Mouse (Mus musculus): ENCODE measurements at regions not wholly inside any gene's neighbourhood (a gene's known extent, or its start where the extent isn't known, plus 50 kb on each side); places are given as distances from the start of the nearest gene placed in this dataset.

DNA sequence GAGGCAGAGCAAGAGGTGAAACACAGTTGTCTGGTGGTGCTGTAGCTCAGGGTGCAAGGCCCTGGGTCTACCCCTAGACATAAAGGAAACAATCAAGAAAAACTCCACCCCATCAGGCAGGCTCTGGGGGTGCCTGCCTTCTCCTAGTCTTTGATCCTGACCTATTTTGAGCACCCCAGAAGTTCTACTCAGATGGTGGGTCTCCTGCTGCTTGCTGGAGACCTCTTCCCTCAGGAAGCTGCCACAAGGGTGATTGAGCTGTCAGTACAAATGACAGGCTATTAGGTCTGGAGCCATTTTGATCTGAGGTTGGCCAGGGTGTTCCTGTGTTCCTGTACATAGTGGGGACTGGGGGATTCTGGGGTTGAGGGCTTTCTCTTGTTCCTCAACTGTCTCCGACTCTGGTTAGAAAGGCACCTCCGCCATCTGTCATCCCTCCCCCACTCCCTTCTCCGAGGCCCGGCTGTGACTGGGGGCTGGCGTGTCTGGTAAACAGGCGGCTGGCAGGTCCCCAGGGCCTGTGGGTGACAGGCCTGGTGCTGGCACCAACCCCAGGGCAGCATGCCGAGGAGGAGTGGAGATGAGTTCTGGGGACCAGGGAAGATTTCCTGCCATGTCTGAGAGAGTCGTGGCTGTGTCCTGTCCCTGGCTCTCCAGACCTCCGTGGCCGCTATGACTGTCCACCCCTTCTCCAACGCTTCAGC is 97.2 kb downstream of the Cstad start:
- in situ Hi-C loops (cut with MboI; ENCODE audit: low pct_ligation_motif_present, low pct_unique_long_range_greater_than_20kb, low sequenced_read_pairs) (no loop called here), dilution Hi-C loops (cut with MboI; ENCODE audit: extremely low pct_ligation_motif_present, extremely low pct_unique_long_range_greater_than_20kb, low sequenced_read_pairs) (no loop called here)
- H3K9ac ChIP-seq (ENCODE audit: insufficient read depth, low read depth): no peak overlapping the region
- TF ChIP-seq POLR2A (IDR thresholded peaks at IDR 0.05; ENCODE audit: low read depth, low read length) (no peak), SMC3 (IDR thresholded peaks at IDR 0.05; ENCODE audit: low read depth, low read length) (no peak), USF1 (IDR thresholded peaks at IDR 0.05; ENCODE audit: low read depth, low read length) (no peak), E2F4 (IDR thresholded peaks at IDR 0.05; ENCODE audit: insufficient replicate concordance, low read depth, low read length) (no peak), CHD2 (IDR thresholded peaks at IDR 0.05; ENCODE audit: low read length) (no peak), IRF4 (IDR thresholded peaks at IDR 0.05; ENCODE audit: low read depth, low read length) (no peak), HCFC1 (IDR thresholded peaks at IDR 0.05; ENCODE audit: low read depth, low read length) (no peak), KAT2A (IDR thresholded peaks at IDR 0.05; ENCODE audit: insufficient replicate concordance, low read length) (no peak)
- DNase-seq (ENCODE audit: extremely low read depth): no peak
- no peaks in the 10 kb centered on the region for H3K79me2 ChIP-seq (replicated peaks; ENCODE audit: control insufficient read depth, extremely low read depth, insufficient read depth, poor library complexity, severe bottlenecking)
- H3K9me3 ChIP-seq (replicated peaks; ENCODE audit: low read length): no peaks in the 10 kb centered on the region
- no peak overlapping the region for H3K27ac ChIP-seq (ENCODE audit: insufficient read depth, low read depth)
- no peaks in the 10 kb centered on the region for H3K36me3 ChIP-seq (replicated peaks in 1 of 2; ENCODE audit: control insufficient read depth in 1 of 2, insufficient read depth in 1 of 2, low read length in 1 of 2)
- H3K27me3 ChIP-seq (replicated peaks): peaks cover 35% of the 10 kb centered on the region
- peaks cover 12 to 51% of the 10 kb centered on the region in 2 experiments for H3K4me1 ChIP-seq (ENCODE audit: control insufficient read depth in 1 of 2, insufficient read depth in 2 of 2)
- no peak overlapping the region for H3K4me2 ChIP-seq (ENCODE audit: insufficient read depth, low read depth, poor library complexity, severe bottlenecking)
- no peak overlapping the region for H3K4me3 ChIP-seq (replicated peaks in 1 of 3; ENCODE audit: low read depth in 2 of 3, low read length in 2 of 3, poor library complexity in 1 of 3)

DNA sequence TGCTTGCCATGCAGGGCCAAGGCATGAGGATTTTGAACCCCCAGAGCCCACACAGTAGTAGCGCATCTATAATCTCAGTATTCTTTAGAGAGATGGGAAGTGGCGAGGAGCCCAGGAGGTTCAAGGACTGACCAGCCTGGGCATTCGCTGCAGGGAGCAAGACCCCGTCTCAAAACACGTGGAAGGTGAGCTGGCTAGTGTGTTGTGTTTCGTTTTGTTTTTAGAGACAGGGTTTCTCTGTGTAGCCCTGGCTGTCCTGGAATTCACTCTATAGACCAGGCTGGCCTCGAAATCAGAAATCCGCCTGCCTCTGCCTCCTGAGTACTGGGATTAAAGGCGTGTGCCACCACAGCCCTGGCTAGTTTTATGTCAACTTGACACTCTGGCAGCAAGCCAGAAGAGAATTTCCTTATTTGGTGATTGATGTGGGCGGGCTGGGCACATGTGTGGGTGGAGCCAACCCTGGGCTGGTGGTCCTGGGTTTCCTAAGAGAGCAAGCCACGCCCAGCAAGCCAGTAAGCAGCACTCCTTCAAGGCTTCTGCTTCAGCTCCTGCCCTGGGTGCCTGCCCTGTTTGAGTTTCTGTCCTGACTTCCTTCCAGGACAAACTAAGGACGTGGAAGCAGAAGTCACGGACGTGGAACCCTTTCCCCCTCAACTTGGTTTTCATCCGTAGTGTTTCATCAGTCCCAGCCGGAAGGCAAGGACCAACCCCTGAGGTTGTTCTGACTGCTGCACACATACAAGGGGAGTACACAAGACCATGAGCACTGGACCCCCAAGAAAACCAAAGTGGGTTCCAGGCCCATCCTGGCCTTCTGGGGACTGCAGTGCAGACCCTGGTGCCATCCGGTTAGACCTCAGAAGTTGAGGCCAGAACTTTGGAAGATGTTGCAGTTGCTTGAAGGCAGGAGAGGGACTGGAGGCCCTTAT is 96.4 kb downstream of the Cstad start:
- Histone ChIP-seq H3K4me1 (ENCODE audit: control insufficient read depth in 1 of 2, insufficient read depth in 2 of 2) (peaks cover 12 to 51% of the 10 kb centered on the region in 2 experiments), H3K9me3 (replicated peaks; ENCODE audit: low read length) (no peaks in the 10 kb centered on the region), H3K4me3 (replicated peaks in 1 of 3; ENCODE audit: low read depth in 2 of 3, low read length in 2 of 3, poor library complexity in 1 of 3) (no peak overlapping the region), H3K79me2 (replicated peaks; ENCODE audit: control insufficient read depth, extremely low read depth, insufficient read depth, poor library complexity, severe bottlenecking) (no peaks in the 10 kb centered on the region), H3K9ac (ENCODE audit: insufficient read depth, low read depth) (no peak overlapping the region), H3K27me3 (replicated peaks) (peaks cover 35% of the 10 kb centered on the region), H3K4me2 (ENCODE audit: insufficient read depth, low read depth, poor library complexity, severe bottlenecking) (no peak overlapping the region), H3K27ac (ENCODE audit: insufficient read depth, low read depth) (no peak overlapping the region), H3K36me3 (replicated peaks in 1 of 2; ENCODE audit: control insufficient read depth in 1 of 2, insufficient read depth in 1 of 2, low read length in 1 of 2) (no peaks in the 10 kb centered on the region)
- dilution Hi-C loops (cut with MboI; ENCODE audit: extremely low pct_ligation_motif_present, extremely low pct_unique_long_range_greater_than_20kb, low sequenced_read_pairs) (no loop called here), in situ Hi-C loops (cut with MboI; ENCODE audit: low pct_ligation_motif_present, low pct_unique_long_range_greater_than_20kb, low sequenced_read_pairs) (no loop called here)
- no peak for DNase-seq (ENCODE audit: extremely low read depth)
- TF ChIP-seq SMC3 (IDR thresholded peaks at IDR 0.05; ENCODE audit: low read depth, low read length): no peak
- no peak for TF ChIP-seq TBP (conservative IDR thresholded peaks at IDR 0.05; ENCODE audit: low read depth, low read length)
- no peak for TF ChIP-seq E2F4 (IDR thresholded peaks at IDR 0.05; ENCODE audit: insufficient replicate concordance, low read depth, low read length)
- TF ChIP-seq JUND (conservative IDR thresholded peaks at IDR 0.05; ENCODE audit: low read depth, low read length): no peak
- no peak for TF ChIP-seq POLR2A (IDR thresholded peaks at IDR 0.05; ENCODE audit: low read depth, low read length)
- TF ChIP-seq UBTF (IDR thresholded peaks at IDR 0.05; ENCODE audit: low read depth, low read length): no peak
- no peak for TF ChIP-seq BHLHE40 (IDR thresholded peaks at IDR 0.05; ENCODE audit: low read depth, low read length)
- TF ChIP-seq ZMIZ1 (IDR thresholded peaks at IDR 0.05; ENCODE audit: low read depth, low read length): no peak
- no peak for TF ChIP-seq EP300 (IDR thresholded peaks at IDR 0.05; ENCODE audit: low read length)
- no peak for TF ChIP-seq SIN3A (IDR thresholded peaks at IDR 0.05; ENCODE audit: low read length)
- no peak for TF ChIP-seq PAX5 (IDR thresholded peaks at IDR 0.05; ENCODE audit: low read length)
- no peak for TF ChIP-seq RCOR1 (conservative IDR thresholded peaks at IDR 0.05; ENCODE audit: low read depth, low read length)
- TF ChIP-seq CHD2 (IDR thresholded peaks at IDR 0.05; ENCODE audit: low read length): no peak
- no peak for TF ChIP-seq CHD1 (IDR thresholded peaks at IDR 0.05; ENCODE audit: low read depth, low read length)
- TF ChIP-seq USF2 (conservative IDR thresholded peaks at IDR 0.05; ENCODE audit: low read depth, low read length): no peak

All from CH12.LX (cell line).